Mouse (Mus musculus): Measurements from ENCODE around the gene Lhfpl2.
A peak's percentile ranks its signal among the peaks of the same experiment; 100 is the strongest.

Lhfpl2 gene

GRCm38 (mm10) chr13:94100361-94100760, 42.8 kb downstream of the Lhfpl2 start:
- no peak for DNase-seq

GRCm38 (mm10) chr13:94101020-94101571, 43.5 kb downstream of the Lhfpl2 start:
- no peak for DNase-seq

- DNase-seq = no peak
Observed at GRCm38 (mm10) chr13:94104866-94105475, 47.4 kb downstream of the Lhfpl2 start.

- no peak for DNase-seq
Observed at GRCm38 (mm10) chr13:94106431-94106830, 48.8 kb downstream of the Lhfpl2 start.

GRCm38 (mm10) chr13:94106983-94107382, 49.4 kb downstream of the Lhfpl2 start:
- peak; percentile 69 for DNase-seq

- DNase-seq = no peak
Observed at GRCm38 (mm10) chr13:94110556-94110955, 53.0 kb downstream of the Lhfpl2 start.

- DNase-seq = peak; percentile 14
Observed at GRCm38 (mm10) chr13:94115476-94115875, 57.9 kb downstream of the Lhfpl2 start.

- DNase-seq = peak; percentile 75
Observed at GRCm38 (mm10) chr13:94116705-94117410, 59.3 kb downstream of the Lhfpl2 start.

GRCm38 (mm10) chr13:94117522-94117921, 59.9 kb downstream of the Lhfpl2 start:
- DNase-seq = no peak

GRCm38 (mm10) chr13:94118091-94118490, 60.5 kb downstream of the Lhfpl2 start:
- no peak for DNase-seq

- DNase-seq = no peak
Observed at GRCm38 (mm10) chr13:94119309-94119708, 61.7 kb downstream of the Lhfpl2 start.

GRCm38 (mm10) chr13:94122703-94123592, 65.4 kb downstream of the Lhfpl2 start:
- DNase-seq = no peak

- DNase-seq = no peak
Observed at GRCm38 (mm10) chr13:94130394-94130793, 72.8 kb downstream of the Lhfpl2 start.

- no peak for DNase-seq
Observed at GRCm38 (mm10) chr13:94131135-94131534, 73.5 kb downstream of the Lhfpl2 start.

- no peak for DNase-seq
Observed at GRCm38 (mm10) chr13:94132187-94132995, 74.8 kb downstream of the Lhfpl2 start.

GRCm38 (mm10) chr13:94134646-94135045, 77.0 kb downstream of the Lhfpl2 start:
- DNase-seq = no peak

GRCm38 (mm10) chr13:94135180-94135579, 77.6 kb downstream of the Lhfpl2 start:
- DNase-seq = no peak

- no peak for DNase-seq
Observed at GRCm38 (mm10) chr13:94139713-94140445, 82.3 kb downstream of the Lhfpl2 start.

GRCm38 (mm10) chr13:94140446-94140845, 82.8 kb downstream of the Lhfpl2 start:
- no peak for DNase-seq

GRCm38 (mm10) chr13:94143063-94143652, 85.6 kb downstream of the Lhfpl2 start:
- DNase-seq = no peak

GRCm38 (mm10) chr13:94144451-94144850, 86.9 kb downstream of the Lhfpl2 start:
- DNase-seq = no peak

All from right cerebral cortex, adult 18-20 months (tissue).